Mouse (Mus musculus) B cell, adult 67 days (primary cell): ENCODE data around the gene Pik3r1. TPM values are rescaled to one million over a fixed set of nuclear protein-coding genes. Genes with fewer than 3 reads are reported as not detected.

Experiments used
- total RNA-seq, 2 experiments: library from RNA; stranded (reverse); gene quantifications; 4 replicates each; pipeline ENCODE4 v1.2.4; 2023

Gene Pik3r1
- total RNA-seq: 10 to 100 TPM; 82.2 to 94.2 TPM

DNA sequence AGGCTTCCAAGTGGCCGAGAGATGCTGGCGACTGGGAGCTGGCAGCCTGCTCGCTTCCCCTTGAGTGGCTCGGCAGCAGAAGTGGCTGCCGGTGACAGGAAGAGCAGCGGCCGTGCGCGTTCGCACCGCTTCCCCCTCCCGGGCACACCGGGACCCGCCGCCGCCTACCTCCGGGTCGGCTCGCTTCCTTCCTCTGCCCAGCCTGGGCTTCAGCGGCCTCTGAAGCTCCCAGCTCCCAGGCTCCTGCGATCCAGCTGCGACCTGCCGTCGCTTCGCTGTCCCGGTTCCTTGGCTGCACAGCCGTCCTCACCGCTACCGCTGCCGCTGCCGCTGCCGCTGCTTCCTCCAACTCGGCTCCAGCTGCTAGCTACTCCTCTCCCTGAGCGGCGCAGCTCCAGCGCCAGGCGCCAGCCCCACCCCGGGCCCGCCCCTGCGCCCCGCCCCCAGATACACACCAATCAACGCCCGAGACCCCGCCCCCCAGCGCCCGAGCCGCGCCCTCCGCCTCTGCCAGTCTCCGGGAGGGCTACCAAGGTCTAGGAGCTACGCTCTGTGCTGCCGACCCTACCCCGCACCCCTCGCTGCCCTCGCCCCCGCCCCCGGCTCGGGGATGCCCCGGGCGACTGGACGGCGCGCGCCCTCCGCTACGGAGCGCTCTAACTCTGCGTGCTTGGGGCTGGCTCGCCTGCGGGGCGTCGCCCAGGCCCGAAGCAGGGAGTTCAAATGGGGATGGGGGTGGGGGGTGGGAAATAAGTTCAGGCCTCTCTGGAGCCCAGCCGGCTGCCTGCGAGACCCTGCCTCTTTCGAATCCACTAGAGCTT, at the start of gene Pik3r1:
Gene Pik3r1 (minus strand): TSS at position 409 of the 821 bp plus-strand sequence.

